Mouse (Mus musculus) layer of hippocampus, adult 18-20 months (tissue): ENCODE data around the gene Gm8127. TPM values are rescaled to one million over a fixed set of nuclear protein-coding genes. Genes with fewer than 3 reads are reported as not detected.

Source experiments
- total RNA-seq, 2 experiments: library from RNA; stranded (reverse); gene quantifications; 2 replicates each; pipeline ENCODE4 v1.2.3; 2021

Gm8127 gene
- total RNA-seq, 2 experiments from 2014 or later: not detected

Other genes with a start within 250 kb of the Gm8127 start
- gene Gm8094, start 217.2 kb downstream of the Gm8127 start, total RNA-seq: not detected
- gene Gm8104, start 193.2 kb downstream of the Gm8127 start, total RNA-seq: not detected
- gene Gm7233, start 114.0 kb downstream of the Gm8127 start, total RNA-seq: under 1 TPM in 1 of 2 experiments, not detected in 1; 0.23 TPM
- gene Gm8122, start 58.5 kb downstream of the Gm8127 start, total RNA-seq: not detected
- gene Gm8126, start 35.2 kb downstream of the Gm8127 start, total RNA-seq: not detected
- not detected for gene Gm9732, start 18.8 kb downstream of the Gm8127 start, total RNA-seq
- gene 1700001F09Rik, start 54.0 kb upstream of the Gm8127 start, total RNA-seq: under 1 TPM in 1 of 2 experiments, not detected in 1; 0.61 TPM
- not detected for gene Gm8138, start 122.5 kb upstream of the Gm8127 start, total RNA-seq
- gene Gm5799, start 249.7 kb upstream of the Gm8127 start, total RNA-seq: not detected